Comparison of ENCODE assay signal across 26 mouse cellular contexts in genomic region chr2:65449126-65449828, GRCm38 (mm10).
DNase-seq lines count a peak whose midpoint lies in the region; ATAC-seq and TF ChIP-seq lines count a peak whose summit lies in the region.
"Had no signal": no experiment of that assay in that cellular context is flagged by ENCODE, and none has a peak within 500 bp of the region (broad histone marks: within the 10 kb centered on the region; RNA-seq: fewer than 3 reads in every experiment).

No protein-coding gene starts in this region.

- H3K36me3 ChIP-seq in ES-Bruce4 (ENCODE audit: control insufficient read depth, insufficient read depth, low read length, poor library complexity, severe bottlenecking) (peaks cover 3% of the 10 kb centered on the region; the same call in 1 of the 2 replicates), ES-E14 (ENCODE audit: control insufficient read depth, insufficient read depth, low read length, poor library complexity, severe bottlenecking) (no peaks in the 10 kb centered on the region)
- H3K36me3 ChIP-seq in midbrain, postnatal 0 days (ENCODE audit: insufficient read depth, low read length): no peaks in the 10 kb centered on the region
- H3K36me3 ChIP-seq: embryonic facial prominence, embryonic 13.5 days; embryonic facial prominence, embryonic 15.5 days; forebrain, embryonic 10.5 days; forebrain, embryonic 12.5 days had no signal

- ATAC-seq in midbrain, postnatal 0 days (ENCODE audit: low FRiP score): no peak
- ATAC-seq: activated CD4-positive, CD25-positive, alpha-beta regulatory T cell, adult 4 months; CD4-positive, CD25-positive, alpha-beta regulatory T cell, adult 4 months; forebrain, embryonic 14.5 days; forebrain, embryonic 16.5 days had no signal

- peak; percentile 88 for TF ChIP-seq EP300 in ES-Bruce4 (IDR thresholded peaks at IDR 0.05; ENCODE audit: insufficient read depth, low read depth, low read length)

- H3K4me3 ChIP-seq in ES-Bruce4 (ENCODE audit: low read depth, low read length) (no peak overlapping the region), ES-E14 (ENCODE audit: insufficient read depth in 1 of 2, low read depth in 1 of 2, low read length in 2 of 2, poor library complexity in 1 of 2, severe bottlenecking in 1 of 2) (no peak overlapping the region)
- H3K4me3 ChIP-seq in midbrain, postnatal 0 days (ENCODE audit: low read depth, low read length): no peak overlapping the region
- H3K4me3 ChIP-seq: embryonic facial prominence, embryonic 13.5 days; embryonic facial prominence, embryonic 15.5 days; erythroblast, embryonic 14.5 days; forebrain, embryonic 10.5 days; forebrain, embryonic 12.5 days had no signal

- H3K27me3 ChIP-seq in ES-Bruce4 (ENCODE audit: control insufficient read depth, insufficient read depth, low read length, poor library complexity, severe bottlenecking): no peaks in the 10 kb centered on the region
- H3K27me3 ChIP-seq in midbrain, postnatal 0 days (ENCODE audit: insufficient read depth, low read length): no peaks in the 10 kb centered on the region
- H3K27me3 ChIP-seq: CH12.LX; embryonic facial prominence, embryonic 13.5 days; embryonic facial prominence, embryonic 15.5 days; forebrain, embryonic 12.5 days had no signal

- peaks cover 3% of the 10 kb centered on the region for H3K4me1 ChIP-seq in ES-Bruce4 (ENCODE audit: control insufficient read depth, insufficient read depth, low read length)
- H3K4me1 ChIP-seq in ES-E14 (ENCODE audit: control insufficient read depth in 2 of 2, insufficient read depth in 2 of 2, low read length in 2 of 2, poor library complexity in 1 of 2): peaks cover 3 to 4% of the 10 kb centered on the region in 2 experiments; a peak in 3 of 4 replicates
- H3K4me1 ChIP-seq in midbrain, postnatal 0 days (ENCODE audit: insufficient read depth, low read length): no peaks in the 10 kb centered on the region
- H3K4me1 ChIP-seq: embryonic facial prominence, embryonic 13.5 days; embryonic facial prominence, embryonic 15.5 days; forebrain, embryonic 10.5 days had no signal

- DNase-seq in ES-E14 (ENCODE audit: low read depth, low spot score): no peak
- DNase-seq in WW6 (ENCODE audit: low read depth, low spot score): peak; percentile 59
- no peak for DNase-seq in testis, postnatal 10 days (ENCODE audit: low spot score)
- no peak for DNase-seq in midbrain, postnatal 0 days (ENCODE audit: low spot score)
- DNase-seq in testis, postnatal 14 days (ENCODE audit: low spot score): no peak
- DNase-seq: adrenal gland, adult 8-10 months; adrenal gland, postnatal 14 days; adrenal gland, postnatal 36 days; B cell, adult 2 months; cerebellum, adult 11-12 months; cerebellum, adult 2 months; cerebellum, adult 9-10 months; cerebellum, postnatal 10 days; cerebellum, postnatal 36 days; embryo, embryonic 11 days had no signal

- no peak overlapping the region for H3K4me2 ChIP-seq in midbrain, postnatal 0 days (ENCODE audit: low read depth, low read length, poor library complexity, severe bottlenecking)
- H3K4me2 ChIP-seq: embryonic facial prominence, embryonic 13.5 days; embryonic facial prominence, embryonic 15.5 days; forebrain, embryonic 12.5 days had no signal

- no peak for TF ChIP-seq POLR2A in ES-Bruce4 (IDR thresholded peaks at IDR 0.05; ENCODE audit: insufficient read depth, low read length)

- peak overlapping the region; percentile 97 for H3K27ac ChIP-seq in ES-Bruce4 (ENCODE audit: insufficient read depth, low read length)
- peak overlapping the region; percentile 64; the same call in 1 of the 2 replicates for H3K27ac ChIP-seq in ES-E14 (ENCODE audit: insufficient read depth, low read depth, low read length, poor library complexity, severe bottlenecking)
- H3K27ac ChIP-seq in midbrain, postnatal 0 days (ENCODE audit: low read depth, low read length): no peak overlapping the region
- H3K27ac ChIP-seq: embryonic facial prominence, embryonic 13.5 days; embryonic facial prominence, embryonic 15.5 days; forebrain, embryonic 10.5 days; forebrain, embryonic 12.5 days had no signal

- TF ChIP-seq CTCF in ES-Bruce4 (IDR thresholded peaks at IDR 0.05; ENCODE audit: low read depth, low read length): no peak
- TF ChIP-seq CTCF in midbrain, postnatal 0 days (IDR thresholded peaks at IDR 0.05): no peak

- in situ Hi-C loops in ES-E14 (cut with MboI; ENCODE audit: low sequenced_read_pairs in 2 of 2, unreplicated experiment in 2 of 2): no loop called here

- H3K9me3 ChIP-seq in ES-Bruce4 (replicated peaks; ENCODE audit: control insufficient read depth, insufficient read depth, low read length, poor library complexity, severe bottlenecking) (peaks cover 11% of the 10 kb centered on the region), ES-E14 (ENCODE audit: control insufficient read depth, insufficient read depth, low read depth, low read length) (no peaks in the 10 kb centered on the region)
- H3K9me3 ChIP-seq in midbrain, postnatal 0 days (ENCODE audit: low read length): no peaks in the 10 kb centered on the region
- H3K9me3 ChIP-seq: embryonic facial prominence, embryonic 13.5 days; embryonic facial prominence, embryonic 15.5 days; forebrain, embryonic 10.5 days; forebrain, embryonic 12.5 days had no signal

- no peak overlapping the region for H3K9ac ChIP-seq in ES-Bruce4 (ENCODE audit: low read depth, poor library complexity, severe bottlenecking)
- H3K9ac ChIP-seq in ES-E14 (ENCODE audit: insufficient read depth, low read depth, low read length, poor library complexity, severe bottlenecking): no peak overlapping the region
- no peak overlapping the region for H3K9ac ChIP-seq in midbrain, postnatal 0 days (replicated peaks; ENCODE audit: low read length, poor library complexity, severe bottlenecking)
- H3K9ac ChIP-seq: embryonic facial prominence, embryonic 13.5 days; embryonic facial prominence, embryonic 15.5 days; forebrain, embryonic 12.5 days had no signal

- WGBS in midbrain, postnatal 0 days: 91% methylated on average over 5 of the region's 5 CpGs

TF ChIP-seq in ES-E14, 5 proteins besides CTCF, POLR2A, EP300 and RAD21:
- no peak for TF ChIP-seq HCFC1 (IDR thresholded peaks at IDR 0.05; ENCODE audit: borderline replicate concordance, insufficient read depth, low read length)
- TF ChIP-seq ZNF384 (IDR thresholded peaks at IDR 0.05; ENCODE audit: low read depth, low read length): no peak
- TF ChIP-seq ZC3H11A (IDR thresholded peaks at IDR 0.05; ENCODE audit: borderline replicate concordance, low read depth, low read length): no peak
- TF ChIP-seq MAFK (IDR thresholded peaks at IDR 0.05; ENCODE audit: insufficient read depth, low read depth, low read length): no peak
- no peak for TF ChIP-seq CHD2 (IDR thresholded peaks at IDR 0.05; ENCODE audit: low read depth, low read length)
